Mouse (Mus musculus): ENCODE results near the gene Fdps.

DNA sequence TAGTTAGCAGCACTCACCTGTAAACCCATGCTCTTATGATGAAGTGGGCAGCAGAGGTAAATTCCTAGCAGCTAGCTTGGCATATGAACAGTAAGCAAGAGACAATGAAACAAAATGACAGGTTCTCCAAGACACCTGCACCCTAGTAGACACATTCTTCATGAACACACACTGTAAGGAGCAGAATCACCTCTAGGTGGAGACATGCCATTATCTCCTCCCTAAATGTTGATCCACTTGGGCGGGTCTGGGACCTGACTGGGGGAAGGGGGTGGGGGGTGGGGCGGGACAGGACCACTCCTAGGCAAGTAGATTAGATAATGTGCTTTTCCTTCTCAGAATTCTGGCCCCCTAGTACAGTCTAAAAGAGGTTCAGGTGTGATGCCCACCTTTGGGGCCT lies 13.8 kb upstream of the Fdps start:
- TF ChIP-seq MAFK (IDR thresholded peaks at IDR 0.05; ENCODE audit: insufficient read depth, low read depth, low read length) = no peak
- TF ChIP-seq HCFC1 (IDR thresholded peaks at IDR 0.05; ENCODE audit: borderline replicate concordance, insufficient read depth, low read length) = no peak

All from ES-E14 (cell line).